ENCODE assay signal across 18 mouse cellular contexts in the genomic region with DNA sequence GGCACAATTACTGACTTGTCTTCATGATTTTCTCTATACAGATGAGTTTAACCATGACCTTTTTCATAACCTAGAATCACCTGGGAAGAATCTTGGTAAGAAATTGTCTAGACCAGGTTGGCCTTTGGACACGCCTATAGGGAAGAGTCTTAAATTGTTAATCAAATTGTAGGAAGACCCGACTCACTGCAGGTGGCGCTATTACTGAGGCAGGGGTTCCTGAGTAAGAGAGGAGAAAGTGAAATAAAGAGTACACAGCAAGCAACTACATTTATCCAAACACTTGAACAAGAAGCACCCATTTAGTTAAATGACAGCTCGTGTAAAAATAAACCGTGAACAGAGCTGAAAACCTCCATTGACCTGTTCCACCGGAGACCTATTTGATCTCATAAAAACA.
"Had no signal": no experiment of that assay in that cellular context is flagged by ENCODE, and none has a peak within 500 bp of the region (broad histone marks: within the 10 kb centered on the region; RNA-seq: fewer than 3 reads in every experiment).

No protein-coding gene starts in this region.

- H3K4me3 ChIP-seq: midbrain, embryonic 10.5 days; midbrain, embryonic 12.5 days; myocyte; neural tube, embryonic 13.5 days; neural tube, embryonic 15.5 days had no signal

- H3K9ac ChIP-seq: lung, embryonic 14.5 days; midbrain, embryonic 12.5 days; neural tube, embryonic 13.5 days; neural tube, embryonic 15.5 days had no signal

- H3K4me2 ChIP-seq: lung, embryonic 14.5 days; midbrain, embryonic 12.5 days; neural tube, embryonic 13.5 days; neural tube, embryonic 15.5 days had no signal

- H3K27ac ChIP-seq: midbrain, embryonic 10.5 days; midbrain, embryonic 12.5 days; neural tube, embryonic 13.5 days; neural tube, embryonic 15.5 days had no signal

- DNase-seq: lung, adult 18-20 months; lung, embryonic 14.5 days; lung, postnatal 10 days; lung, postnatal 4 days; midbrain, embryonic 14.5 days; retina, postnatal 1 day; right cerebral cortex, adult 18-20 months; right cerebral cortex, postnatal 25 days; right cerebral cortex, postnatal 4 days; spleen, adult 18-20 months; thymus, adult 2 months; thymus, postnatal 25 days had no signal

- ATAC-seq: midbrain, embryonic 16.5 days had no signal

- H3K36me3 ChIP-seq: midbrain, embryonic 10.5 days; midbrain, embryonic 12.5 days; neural tube, embryonic 13.5 days; neural tube, embryonic 15.5 days had no signal

- H3K27me3 ChIP-seq: midbrain, embryonic 12.5 days; neural tube, embryonic 13.5 days; neural tube, embryonic 15.5 days had no signal

- H3K9me3 ChIP-seq: midbrain, embryonic 10.5 days; midbrain, embryonic 12.5 days; neural tube, embryonic 13.5 days; neural tube, embryonic 15.5 days had no signal

- H3K4me1 ChIP-seq: midbrain, embryonic 10.5 days; midbrain, embryonic 12.5 days; neural tube, embryonic 13.5 days; neural tube, embryonic 15.5 days had no signal
